Mouse (Mus musculus) limb, embryonic 14.5 days (tissue): ENCODE data around the gene Nub1. TPM values are rescaled to one million over a fixed set of nuclear protein-coding genes. Genes with fewer than 3 reads are reported as not detected.
A peak's percentile ranks its signal among the peaks of the same experiment; 100 is the strongest.

Source experiments
- ATAC-seq: fragments of 200-750 bp; cut with Nextera tagmentation; 2 replicates; pipeline ENCODE4 v1.8.0; 2017; ENCODE audit warnings: low read depth, moderate number of reproducible peaks, moderate TSS enrichment; ENCODE audit not compliant: low FRiP score
- DNase-seq: peaks from one replicate; pipeline ENCODE4 v3.0.0-alpha.2; 2015; ENCODE audit warnings: low spot score
- H3K27ac ChIP-seq: fragments of 300-500 bp; sonication (generic); replicated peaks from 2 replicates; pipeline ENCODE4 v1.5.1; 2014; ENCODE audit warnings: low read depth, mild to moderate bottlenecking, low read length, moderate library complexity, mixed read lengths
- H3K27me3 ChIP-seq: fragments of 300-500 bp; sonication (generic); 2 replicates; pipeline ENCODE4 v1.6.1; 2014; ENCODE audit warnings: low read length, mixed read lengths; ENCODE audit not compliant: control insufficient read depth, insufficient read depth
- H3K36me3 ChIP-seq: fragments of 300-500 bp; sonication (generic); 2 replicates; pipeline ENCODE4 v1.6.1; 2014; ENCODE audit warnings: mild to moderate bottlenecking, low read length, moderate library complexity, mixed read lengths; ENCODE audit not compliant: control insufficient read depth, insufficient read depth
- H3K4me1 ChIP-seq: fragments of 300-500 bp; sonication (generic); 2 replicates; pipeline ENCODE4 v1.6.1; 2014; ENCODE audit warnings: antibody characterized with exemption, low read length, mixed read lengths; ENCODE audit not compliant: control insufficient read depth, insufficient read depth
- H3K4me2 ChIP-seq: fragments of 300-500 bp; sonication (generic); replicated peaks from 2 replicates; pipeline ENCODE4 v1.6.1; 2014; ENCODE audit warnings: low read depth, mild to moderate bottlenecking, low read length, moderate library complexity; ENCODE audit not compliant: severe bottlenecking
- H3K4me3 ChIP-seq: fragments of 300-500 bp; sonication (generic); replicated peaks from 2 replicates; pipeline ENCODE4 v1.5.1; 2014; ENCODE audit warnings: low read length
- H3K9ac ChIP-seq: fragments of 300-500 bp; sonication (generic); 2 replicates; pipeline ENCODE4 v1.6.1; 2014; ENCODE audit warnings: mild to moderate bottlenecking, low read depth, low read length, moderate library complexity; ENCODE audit not compliant: severe bottlenecking
- H3K9me3 ChIP-seq: fragments of 300-500 bp; sonication (generic); 2 replicates; pipeline ENCODE4 v1.6.1; 2016; ENCODE audit warnings: low read length; ENCODE audit not compliant: control insufficient read depth
- POLR2A ChIP-seq: fragments of 200-500 bp; IDR thresholded peaks from 2 replicates; pipeline ENCODE4 v1.8.0; 2012; ENCODE audit warnings: inconsistent platforms, mild to moderate bottlenecking, moderate library complexity, borderline replicate concordance; ENCODE audit not compliant: insufficient read depth, insufficient read length; ENCODE audit errors: extremely low read depth
- WGBS: fragments of 180-500 bp; shearing (Covaris S2); extraction: QIAGEN DNeasy Blood & Tissue Kit; methylation state at CpG from one replicate; pipeline ENCODE4 v1.1.7; 2014; 5-methylcytosine and 5-hydroxymethylcytosine counted together
- polyA plus RNA-seq, 2 experiments: library from polyadenylated mRNA; depleted of rRNA in 1 of 2; stranded (reverse) in 1 of 2; unstranded in 1 of 2; fragments of >200 nt; fragmentation: Nextera tagmentation in 1 of 2; extraction: Ambion mirVana in 1 of 2; gene quantifications; 2 replicates each; pipeline versions ENCODE4 v1.2.1 to v1.2.3; 2012 to 2014

Nub1 gene
- polyA plus RNA-seq, 2 experiments = 33.4 to 39.4 TPM

DNA sequence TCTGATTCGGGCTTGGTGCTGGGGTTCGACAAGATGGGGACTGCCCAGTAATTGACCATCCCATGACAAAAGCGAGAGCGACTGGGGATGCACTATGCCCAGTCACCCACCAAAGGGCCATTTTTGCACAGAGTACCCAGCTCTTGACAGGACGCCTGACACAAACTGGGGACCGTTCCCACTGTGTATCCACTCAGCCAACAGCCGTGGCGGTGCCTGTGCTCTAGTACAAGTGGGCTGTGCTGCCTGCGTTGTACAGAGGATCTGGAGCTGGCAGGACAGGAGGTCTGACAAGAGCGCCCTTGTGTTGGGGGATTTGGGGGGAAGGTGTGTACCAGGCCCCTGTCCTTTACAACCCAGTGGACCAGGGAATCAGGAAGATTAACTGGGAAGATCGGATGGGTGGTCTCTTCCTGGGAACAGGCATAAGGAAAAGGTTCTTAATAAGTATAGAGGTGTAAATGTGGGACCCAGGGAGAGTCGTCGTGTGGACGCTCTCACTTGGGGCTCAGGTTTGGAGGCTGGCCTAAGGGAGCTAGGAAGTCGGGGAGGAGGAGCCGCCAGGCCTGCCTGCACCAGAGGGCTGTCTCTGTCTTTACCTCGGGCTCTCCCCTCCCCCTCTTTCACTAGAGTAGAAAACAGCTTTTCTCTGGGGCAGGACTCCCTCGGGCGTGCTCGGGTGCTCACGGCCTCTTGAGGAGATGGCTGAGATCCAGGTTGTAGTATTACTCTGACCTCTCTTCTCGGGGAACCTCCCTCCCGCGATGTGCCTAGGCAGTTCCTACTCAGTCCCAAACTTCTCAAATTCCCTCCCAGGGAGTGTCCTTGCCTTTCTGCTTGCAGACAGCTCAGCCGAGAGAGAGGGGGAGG lies 66.2 kb downstream of the Nub1 start:
- DNase-seq (peak; percentile 74), ATAC-seq (peak; percentile 60)
- TF ChIP-seq POLR2A = no peak
- WGBS = 1% methylated on average over 25 of the region's 25 CpGs
- H3K27me3 ChIP-seq = no peaks in the 10 kb centered on the region
- no peaks in the 10 kb centered on the region for H3K36me3 ChIP-seq
- H3K4me3 ChIP-seq = peak overlapping the region; percentile 46
- H3K9me3 ChIP-seq = no peaks in the 10 kb centered on the region
- H3K9ac ChIP-seq = peak overlapping the region; percentile 81
- H3K27ac ChIP-seq = peak overlapping the region; percentile 88
- peaks cover 18% of the 10 kb centered on the region for H3K4me1 ChIP-seq
- peak overlapping the region; percentile 95 for H3K4me2 ChIP-seq

DNA sequence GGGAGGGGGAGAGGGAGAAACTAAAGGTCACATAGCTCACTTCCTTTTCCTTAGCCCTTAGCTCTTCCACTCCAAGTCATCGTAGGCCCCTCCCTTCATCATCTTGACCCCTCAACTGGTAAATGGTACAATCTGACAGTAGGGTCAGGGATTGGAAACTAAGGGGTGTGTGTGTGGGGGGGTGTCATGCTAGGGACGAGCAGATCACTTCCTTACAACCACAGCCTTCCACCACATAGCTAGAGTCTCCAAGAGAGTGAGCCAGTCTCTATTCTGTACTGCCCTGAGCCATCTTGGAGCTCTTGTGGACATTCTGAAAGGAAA lies 66.8 kb downstream of the Nub1 start:
- TF ChIP-seq POLR2A = no peak
- Histone ChIP-seq H3K4me1 (peaks cover 18% of the 10 kb centered on the region), H3K4me2 (peak overlapping the region; percentile 95), H3K4me3 (peak overlapping the region; percentile 46), H3K9me3 (no peaks in the 10 kb centered on the region), H3K9ac (peak overlapping the region; percentile 81), H3K27ac (peak overlapping the region; percentile 88), H3K36me3 (no peaks in the 10 kb centered on the region), H3K27me3 (no peaks in the 10 kb centered on the region)
- ATAC-seq = no peak
- WGBS = 4% methylated on average over 2 of the region's 2 CpGs
- no peak for DNase-seq

DNA sequence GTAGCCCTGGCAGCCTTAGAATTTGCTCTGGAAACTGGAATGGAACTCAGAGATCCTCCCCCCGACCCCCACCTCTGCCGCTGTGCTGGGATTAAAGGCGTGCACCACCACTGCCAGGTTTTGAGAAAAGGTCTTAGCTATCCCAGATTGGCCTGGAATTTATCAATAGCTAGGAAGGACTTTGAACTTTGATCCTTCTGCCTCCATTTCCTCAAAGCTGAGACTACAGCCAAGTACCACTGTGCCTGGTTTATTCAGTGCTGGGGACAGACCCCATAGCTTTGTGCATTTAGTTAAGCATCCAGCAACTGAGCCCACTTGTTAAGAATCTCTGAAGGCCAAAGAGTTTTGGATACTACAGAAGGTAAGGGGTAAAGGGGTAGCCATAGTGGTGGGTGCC lies 71.6 kb downstream of the Nub1 start:
- Histone ChIP-seq H3K4me3 (no peak overlapping the region), H3K4me2 (no peak overlapping the region), H3K4me1 (peaks cover 6% of the 10 kb centered on the region), H3K27ac (no peak overlapping the region), H3K27me3 (no peaks in the 10 kb centered on the region), H3K9me3 (no peaks in the 10 kb centered on the region), H3K9ac (no peak overlapping the region), H3K36me3 (no peaks in the 10 kb centered on the region)
- no peak for ATAC-seq
- 63% methylated on average over 3 of the region's 3 CpGs for WGBS
- no peak for TF ChIP-seq POLR2A
- no peak for DNase-seq

DNA sequence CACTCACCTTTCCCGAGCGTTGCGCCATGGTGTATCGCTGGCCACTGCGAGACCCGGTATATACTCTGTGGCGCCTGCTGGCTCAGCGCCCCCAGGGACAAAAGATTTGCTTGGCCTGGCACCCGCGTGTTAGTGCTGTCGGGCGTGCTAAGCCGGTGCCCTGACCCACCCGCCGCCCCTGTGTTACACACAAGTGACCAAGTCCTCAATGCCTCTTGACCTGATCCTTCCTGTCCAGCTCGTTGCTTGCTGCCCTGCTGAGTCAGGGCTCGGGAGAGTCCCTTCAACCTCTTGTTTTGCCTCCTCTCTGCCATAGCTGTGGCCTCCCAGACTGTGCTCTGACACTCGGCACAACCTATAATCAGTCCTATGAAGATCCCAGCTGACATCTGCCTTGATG lies 72.5 kb downstream of the Nub1 start, which contains the start of gene Crygn:
Gene Crygn, minus strand, starts transcription at position 193 of the 400 bp plus-strand sequence.
- TF ChIP-seq POLR2A = no peak
- ATAC-seq (no peak), DNase-seq (peak; percentile 1)
- H3K4me2 ChIP-seq = no peak within 1 kb of the TSS
- 39% methylated on average over 18 of the region's 18 CpGs for WGBS
- H3K27ac ChIP-seq = no peak within 1 kb of the TSS
- H3K36me3 ChIP-seq = no peaks in the 10 kb centered on the region
- no peak within 1 kb of the TSS for H3K9ac ChIP-seq
- H3K4me3 ChIP-seq = no peak within 1 kb of the TSS
- H3K9me3 ChIP-seq = no peaks in the 10 kb centered on the region
- no peaks in the 10 kb centered on the region for H3K27me3 ChIP-seq
- H3K4me1 ChIP-seq = no peaks in the 10 kb centered on the region; the same call in 1 of the 2 replicates

Other genes starting within 250 kb of the Nub1 start
- gene Fastk, start 240.2 kb upstream of the Nub1 start, polyA plus RNA-seq (2012; rRNA removed) = 295 and 397 TPM in 2 replicates
- 113 and 120 TPM in 2 replicates for gene Fastk, start 240.2 kb upstream of the Nub1 start, polyA plus RNA-seq (2014; fragmentation: Nextera tagmentation; extraction: Ambion mirVana)
- 29.8 and 35.5 TPM in 2 replicates for gene Tmub1, start 237.7 kb upstream of the Nub1 start, polyA plus RNA-seq (2012; rRNA removed)
- gene Tmub1, start 237.7 kb upstream of the Nub1 start, polyA plus RNA-seq (2014; fragmentation: Nextera tagmentation; extraction: Ambion mirVana) = 23.2 and 23.5 TPM in 2 replicates
- gene Agap3, start 233.4 kb upstream of the Nub1 start, polyA plus RNA-seq (2012; rRNA removed) = 103 and 114 TPM in 2 replicates
- 57.9 and 61.7 TPM in 2 replicates for gene Agap3, start 233.4 kb upstream of the Nub1 start, polyA plus RNA-seq (2014; fragmentation: Nextera tagmentation; extraction: Ambion mirVana)
- 0.04 and 0.05 TPM in 2 replicates for gene Gbx1, start 158.3 kb upstream of the Nub1 start, polyA plus RNA-seq (2012; rRNA removed)
- gene Gbx1, start 158.3 kb upstream of the Nub1 start, polyA plus RNA-seq (2014; fragmentation: Nextera tagmentation; extraction: Ambion mirVana) = not detected in 2 replicates
- 2.7 and 3.8 TPM in 2 replicates for gene Asb10, start 144.6 kb upstream of the Nub1 start, polyA plus RNA-seq (2012; rRNA removed)
- gene Asb10, start 144.6 kb upstream of the Nub1 start, polyA plus RNA-seq (2014; fragmentation: Nextera tagmentation; extraction: Ambion mirVana) = 0.62 and 1.1 TPM in 2 replicates
- 0.35 and 0.51 TPM in 2 replicates for gene 4931409K22Rik, start 128.7 kb upstream of the Nub1 start, polyA plus RNA-seq (2012; rRNA removed)
- gene 4931409K22Rik, start 128.7 kb upstream of the Nub1 start, polyA plus RNA-seq (2014; fragmentation: Nextera tagmentation; extraction: Ambion mirVana) = 0.12 and 0.17 TPM in 2 replicates
- gene Abcf2, start 108.1 kb upstream of the Nub1 start, polyA plus RNA-seq (2012; rRNA removed) = 81.0 and 82.5 TPM in 2 replicates
- gene Abcf2, start 108.1 kb upstream of the Nub1 start, polyA plus RNA-seq (2014; fragmentation: Nextera tagmentation; extraction: Ambion mirVana) = 94.3 TPM in 2 replicates
- gene Chpf2, start 98.8 kb upstream of the Nub1 start, polyA plus RNA-seq (2012; rRNA removed) = 56.2 and 57.0 TPM in 2 replicates
- gene Chpf2, start 98.8 kb upstream of the Nub1 start, polyA plus RNA-seq (2014; fragmentation: Nextera tagmentation; extraction: Ambion mirVana) = 21.3 and 23.1 TPM in 2 replicates
- 91.5 and 93.6 TPM in 2 replicates for gene Smarcd3, start 61.1 kb upstream of the Nub1 start, polyA plus RNA-seq (2012; rRNA removed)
- 52.7 and 59.6 TPM in 2 replicates for gene Smarcd3, start 61.1 kb upstream of the Nub1 start, polyA plus RNA-seq (2014; fragmentation: Nextera tagmentation; extraction: Ambion mirVana)
- 37.5 and 59.4 TPM in 2 replicates for gene Wdr86, start 45.2 kb downstream of the Nub1 start, polyA plus RNA-seq (2012; rRNA removed)
- gene Wdr86, start 45.2 kb downstream of the Nub1 start, polyA plus RNA-seq (2014; fragmentation: Nextera tagmentation; extraction: Ambion mirVana) = 25.4 and 32.0 TPM in 2 replicates
- 0.09 TPM in 1 of 2 replicates, not detected in the other for gene Crygn, start 72.5 kb downstream of the Nub1 start, polyA plus RNA-seq (2012; rRNA removed)
- 1.0 and 2.3 TPM in 2 replicates for gene Crygn, start 72.5 kb downstream of the Nub1 start, polyA plus RNA-seq (2014; fragmentation: Nextera tagmentation; extraction: Ambion mirVana)
- gene Rheb, start 157.1 kb downstream of the Nub1 start, polyA plus RNA-seq (2012; rRNA removed) = 79.0 and 85.7 TPM in 2 replicates
- gene Rheb, start 157.1 kb downstream of the Nub1 start, polyA plus RNA-seq (2014; fragmentation: Nextera tagmentation; extraction: Ambion mirVana) = 210 and 216 TPM in 2 replicates